Mouse (Mus musculus) left cerebral cortex, postnatal 36 days (tissue): ENCODE results near the gene Dcaf8. TPM values are rescaled to one million over a fixed set of nuclear protein-coding genes. Genes with fewer than 3 reads are reported as not detected.

Experiments used
- DNase-seq, 2 experiments: peaks; one replicate each; pipeline ENCODE4 v3.0.0; 2021 to 2022; ENCODE audit warnings: low spot score in 2 of 2, mixed read lengths in 1 of 2
- intact Hi-C: fragments of 180-260 bp; cut with DNase I; formaldehyde crosslinking; loops from one replicate; pipeline ENCODE4 v1.15.1; 2025
- total RNA-seq, 2 experiments: library from RNA; stranded (reverse); gene quantifications; 2 replicates each; pipeline ENCODE4 v1.2.3; 2021

The Dcaf8 gene
- total RNA-seq, 2 experiments from 2014 or later: 113 to 124 TPM

DNA sequence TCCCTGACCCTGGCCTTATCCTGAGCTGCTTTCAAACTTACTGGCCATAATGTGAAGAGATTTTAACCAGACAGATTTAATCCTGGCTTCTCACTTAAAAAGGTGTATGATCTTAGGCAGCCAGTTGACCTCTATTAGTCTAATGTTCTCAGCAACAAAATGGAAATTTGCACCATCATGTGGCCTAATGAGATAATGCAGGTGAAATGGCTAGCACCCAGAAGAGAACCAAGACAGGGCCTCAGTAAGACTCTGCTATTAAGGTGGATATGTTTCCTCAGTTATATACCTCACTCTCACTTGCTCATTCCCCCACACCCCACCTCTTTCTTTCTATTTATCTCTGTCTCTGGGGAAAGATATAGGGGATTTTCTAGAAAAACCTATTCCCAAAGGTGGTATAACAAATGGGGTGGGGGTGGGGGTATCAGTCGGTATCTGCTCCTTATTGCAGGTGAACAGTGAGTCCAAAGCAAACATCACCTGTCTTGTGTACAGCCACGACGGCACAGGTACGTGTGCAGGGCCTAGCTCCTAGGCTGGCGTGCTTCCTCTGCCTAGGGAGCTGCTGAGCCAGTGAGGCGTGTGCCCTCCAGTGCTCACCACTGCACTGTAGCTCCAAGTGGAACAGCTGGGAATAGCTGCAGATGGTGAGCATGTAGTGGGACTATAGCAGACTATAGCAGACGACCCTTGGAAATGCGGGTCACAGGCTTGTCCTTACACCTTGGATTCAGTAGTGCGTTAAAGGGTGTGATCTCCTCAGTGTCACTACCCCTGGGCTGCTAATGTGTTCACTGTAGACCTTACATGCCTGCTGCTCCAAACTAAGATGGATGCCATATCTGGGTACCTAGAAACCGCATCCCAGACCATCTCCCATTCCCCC lies 38.8 kb downstream of the Dcaf8 start:
- intact Hi-C loops: no loop called here

DNA sequence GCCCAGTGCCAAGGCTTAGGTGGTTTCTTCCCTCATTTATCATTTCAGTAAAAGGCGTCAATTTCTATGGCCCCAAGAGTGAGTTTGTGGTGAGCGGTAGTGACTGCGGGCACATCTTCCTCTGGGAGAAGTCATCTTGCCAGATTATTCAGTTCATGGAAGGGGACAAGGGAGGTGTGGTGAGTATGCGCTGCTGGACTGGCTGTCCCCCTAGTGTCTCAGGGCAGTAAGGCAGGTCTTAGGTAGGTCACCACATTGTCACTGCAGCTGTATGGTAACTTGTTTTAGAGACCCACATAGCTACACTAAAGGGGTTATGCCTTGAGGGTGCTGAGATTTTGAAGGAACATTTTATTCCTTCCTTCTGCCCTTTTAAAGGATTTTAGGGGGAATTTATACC lies 41.0 kb downstream of the Dcaf8 start:
- intact Hi-C loops: no loop called here
- DNase-seq: no peak

More for the DNA sequence above, 38.8 kb downstream of the Dcaf8 start:
- no peak for DNase-seq

DNA sequence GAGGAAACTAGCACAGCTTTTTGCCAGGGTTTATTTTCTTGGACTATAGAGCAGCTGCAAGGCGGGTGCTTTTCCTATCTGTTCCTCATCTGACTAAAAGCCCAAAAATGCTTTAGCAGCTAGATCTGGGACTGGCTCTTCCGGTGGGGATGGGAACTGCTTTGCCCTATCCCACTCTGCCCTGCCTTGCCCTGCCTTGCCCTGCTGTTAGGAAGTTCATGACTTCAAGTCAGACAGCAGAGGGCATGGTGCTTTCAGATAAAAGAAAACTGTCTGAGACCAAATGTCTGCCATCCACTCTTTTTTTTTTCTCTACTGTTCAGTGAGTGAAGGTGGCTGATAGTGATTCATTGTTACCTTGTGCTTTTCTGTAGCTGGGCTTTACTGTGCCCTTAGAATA lies 43.7 kb downstream of the Dcaf8 start:
- intact Hi-C loops: loop anchor here (5.0 kb wide), 1 partner anchor 39 kb away; no protein-coding TSS in a partner anchor
- DNase-seq: no peak

DNA sequence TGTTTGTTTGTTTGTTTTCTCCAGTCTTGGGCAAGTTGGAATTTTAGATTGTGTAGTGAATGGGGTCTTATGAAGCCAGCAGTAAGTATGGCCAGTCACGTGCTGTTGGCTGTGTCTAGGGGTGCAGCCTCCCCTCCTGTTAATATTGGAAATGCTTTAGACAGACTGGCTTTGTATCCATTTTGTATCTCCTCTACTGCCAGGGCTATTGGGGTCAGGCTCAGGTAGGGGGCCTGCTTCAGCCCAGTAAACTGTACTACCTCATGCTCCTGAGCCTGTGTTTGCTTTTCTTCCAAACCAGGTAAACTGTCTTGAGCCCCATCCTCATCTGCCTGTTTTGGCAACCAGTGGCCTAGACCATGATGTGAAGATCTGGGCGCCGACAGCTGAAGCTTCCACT lies 44.3 kb downstream of the Dcaf8 start:
- intact Hi-C loops: loop anchor here (5.0 kb wide), 1 partner anchor 40 kb away; no protein-coding TSS in a partner anchor
- DNase-seq: no peak

DNA sequence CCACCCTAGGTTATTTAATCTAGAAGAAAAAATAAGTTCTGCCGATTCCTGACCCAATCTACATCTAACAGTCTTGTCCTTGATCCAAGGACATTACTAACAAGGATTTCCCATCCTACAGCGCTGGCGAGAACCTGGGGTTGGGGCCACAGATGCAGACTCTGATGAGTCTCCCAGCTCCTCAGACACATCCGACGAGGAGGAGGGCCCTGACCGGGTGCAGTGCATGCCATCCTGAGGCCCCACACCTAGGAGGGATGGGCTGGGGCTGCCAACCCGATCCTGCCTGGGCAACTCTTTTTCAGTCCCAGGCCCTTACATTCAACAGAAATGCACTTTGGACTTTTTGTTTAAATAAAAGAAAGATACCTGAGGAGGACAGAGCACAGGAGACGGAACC lies 46.6 kb downstream of the Dcaf8 start:
- intact Hi-C loops: loop anchor here (5.0 kb wide), 1 partner anchor 42 kb away; no protein-coding TSS in a partner anchor
- no peak for DNase-seq

DNA sequence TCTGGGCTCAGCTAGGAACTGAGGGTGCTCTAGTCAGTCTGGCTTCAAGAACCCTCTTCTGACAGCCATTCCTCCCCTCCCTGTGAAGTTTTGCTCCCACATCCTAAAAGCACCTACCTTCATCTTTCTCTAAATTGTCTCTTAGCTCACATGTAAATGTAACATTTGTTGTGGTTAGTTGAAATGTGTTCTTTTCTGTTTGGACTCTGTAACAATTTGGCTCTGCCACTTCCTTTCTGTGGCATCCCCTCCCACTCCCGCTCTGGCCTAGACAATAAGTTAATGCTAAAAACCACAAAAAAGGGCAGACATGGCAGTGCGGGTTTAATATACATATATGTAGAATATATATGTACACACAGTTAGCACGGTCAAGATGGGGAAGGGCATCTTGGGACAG lies 49.3 kb downstream of the Dcaf8 start:
- intact Hi-C loops: no loop called here
- DNase-seq: no peak

DNA sequence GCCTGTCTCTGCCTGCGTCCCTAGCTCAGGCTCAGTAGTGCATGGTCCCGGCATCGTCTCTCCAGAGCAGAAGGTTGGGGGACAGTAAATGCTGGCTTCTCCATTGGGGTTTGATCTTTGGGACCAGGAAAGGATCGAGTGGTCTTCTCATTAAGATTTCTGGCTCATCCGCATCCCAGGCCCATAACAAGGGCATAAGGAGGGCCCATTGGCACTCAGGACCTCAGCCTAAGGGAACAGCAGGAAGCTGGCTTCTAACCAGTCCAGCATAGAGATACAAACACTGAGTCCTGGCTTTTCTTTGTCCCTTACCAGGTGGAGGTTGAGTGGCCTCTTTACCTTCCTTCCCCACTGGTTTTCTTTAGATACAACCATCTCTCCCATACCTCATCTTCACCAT lies 50.0 kb downstream of the Dcaf8 start:
- intact Hi-C loops: no loop called here
- DNase-seq: no peak

DNA sequence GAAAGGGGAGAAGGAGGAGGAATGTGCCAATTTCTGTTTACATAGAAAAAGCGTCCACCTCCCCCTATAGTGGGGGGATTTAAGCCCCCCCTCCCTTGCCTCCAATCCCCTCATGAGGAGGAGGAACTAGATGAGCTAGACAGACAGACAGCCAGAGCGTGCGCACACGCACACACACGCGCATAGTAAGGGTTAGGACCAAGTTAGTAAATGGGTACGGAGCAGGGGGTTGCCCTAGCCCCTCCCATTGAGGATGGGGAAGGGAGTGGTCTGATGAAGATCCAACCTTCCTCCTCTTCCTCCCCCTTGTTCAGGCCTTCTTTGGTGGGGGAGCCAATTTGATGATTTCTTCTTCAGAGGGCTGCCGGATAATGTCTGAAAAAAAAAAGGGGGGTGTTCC lies 50.4 kb downstream of the Dcaf8 start:
- DNase-seq: no peak
- intact Hi-C loops: no loop called here

DNA sequence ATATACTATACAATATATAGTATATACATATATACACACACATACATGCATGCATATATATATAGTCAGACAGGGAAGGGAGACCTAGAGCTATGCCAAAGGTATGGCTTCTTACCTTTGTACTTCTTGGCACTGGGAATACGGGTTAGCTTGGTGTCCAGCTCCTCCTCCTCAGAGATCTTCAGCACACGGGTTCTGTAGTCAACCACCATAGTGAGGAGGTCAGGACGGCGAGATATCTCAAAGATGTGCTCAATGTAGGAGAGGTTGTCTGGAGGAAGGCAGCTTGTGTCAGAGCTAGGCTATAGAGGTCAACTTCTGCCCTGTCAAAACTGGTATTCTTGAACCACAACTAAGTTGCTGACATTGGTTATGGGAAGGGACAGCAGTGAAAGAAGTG lies 51.1 kb downstream of the Dcaf8 start:
- no peak for DNase-seq
- intact Hi-C loops: no loop called here

DNA sequence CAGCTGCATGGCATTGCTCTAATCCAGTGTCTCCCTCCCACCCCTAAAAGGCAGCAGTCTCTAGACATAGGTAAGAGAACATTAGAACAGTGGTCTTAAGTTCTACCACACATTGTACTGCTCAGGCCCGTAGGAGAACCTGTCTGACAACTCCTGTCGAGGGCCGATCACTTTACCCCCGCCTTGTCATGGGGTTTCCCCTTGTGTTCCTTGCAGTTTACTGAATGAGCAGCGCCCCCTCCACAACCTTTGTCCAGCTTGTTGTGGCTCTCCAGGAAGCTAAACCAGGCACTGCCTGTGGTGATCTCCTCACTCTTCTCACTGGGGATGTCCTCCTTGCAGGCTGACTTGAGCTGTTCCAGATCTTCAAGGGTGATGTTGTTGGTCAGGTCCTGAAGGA lies 52.3 kb downstream of the Dcaf8 start:
- no peak for DNase-seq
- intact Hi-C loops: no loop called here

DNA sequence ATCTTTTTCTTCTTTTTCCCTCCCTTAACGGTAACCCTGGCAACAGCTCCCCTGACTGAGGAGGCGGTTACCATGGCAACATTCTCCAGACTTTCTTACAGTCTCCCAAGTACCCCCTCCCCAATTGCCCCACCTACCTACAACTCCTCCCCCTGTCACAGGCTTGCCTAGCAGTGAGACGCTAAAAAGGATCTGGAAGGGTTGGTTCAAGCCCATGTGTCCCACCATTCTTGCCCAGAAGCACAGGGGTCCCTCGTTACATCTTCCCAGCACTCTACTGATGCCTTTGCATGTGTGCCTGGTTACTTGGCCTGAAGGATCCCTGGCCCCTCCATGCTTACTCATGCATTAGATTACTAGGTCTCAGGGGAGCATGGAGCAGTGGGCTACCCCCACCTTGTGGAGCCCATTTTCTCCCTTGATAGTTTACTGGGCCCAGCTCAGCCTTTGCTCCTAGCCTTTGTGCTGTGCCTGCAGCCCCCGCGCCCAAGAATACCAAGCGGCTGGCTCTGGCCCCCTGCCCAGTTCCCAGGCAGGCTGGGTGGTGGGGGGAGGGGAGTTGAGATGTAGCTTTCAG lies 53.1 kb downstream of the Dcaf8 start:
- DNase-seq: peak; percentile 74 to 75
- intact Hi-C loops: no loop called here

DNA sequence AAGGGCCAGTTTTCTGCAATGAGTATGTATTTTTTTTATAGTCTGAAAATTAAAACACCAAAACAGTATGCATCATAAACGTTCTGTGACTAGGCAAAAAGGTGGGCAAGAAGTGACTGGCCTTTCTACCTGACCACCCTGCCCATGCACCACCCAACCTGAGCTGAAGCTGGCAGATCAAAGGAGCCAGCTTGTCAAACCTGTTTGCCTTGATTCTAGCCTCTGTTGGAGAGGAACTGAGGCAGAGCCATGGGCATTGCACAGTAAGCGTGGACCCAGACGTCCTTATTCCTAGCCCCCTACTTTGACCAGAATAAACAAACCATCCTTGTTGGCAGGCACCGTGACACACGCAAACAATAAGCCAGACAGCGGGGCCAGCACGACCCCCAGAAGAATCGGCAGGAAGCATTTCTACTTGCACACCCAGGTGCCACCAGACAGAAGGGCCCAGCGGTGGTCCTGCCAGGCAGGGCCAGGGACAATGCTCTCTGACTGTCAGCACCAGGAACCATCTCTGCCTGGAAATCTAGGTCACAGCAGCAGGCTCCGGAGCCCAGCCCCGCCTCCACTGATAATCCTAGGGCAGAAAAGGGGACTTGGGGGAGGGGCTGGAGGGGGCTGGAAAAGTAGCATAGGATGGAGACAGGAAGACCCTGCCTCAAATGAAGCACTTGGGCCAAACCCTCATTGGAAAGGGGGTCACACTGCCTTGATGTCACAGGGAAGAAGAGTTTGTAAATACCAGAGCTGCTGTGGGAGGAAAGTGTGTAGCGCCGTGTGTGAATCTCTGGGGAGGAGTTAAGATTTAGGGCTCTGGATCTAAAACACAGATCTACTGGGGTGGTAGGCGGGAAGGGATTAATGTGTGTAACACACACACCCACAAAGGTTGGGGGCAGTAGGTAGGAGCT lies 54.3 kb downstream of the Dcaf8 start:
- DNase-seq: no peak
- intact Hi-C loops: loop anchor here (2.0 kb wide), 1 partner anchor 109 kb away; no protein-coding TSS in a partner anchor

DNA sequence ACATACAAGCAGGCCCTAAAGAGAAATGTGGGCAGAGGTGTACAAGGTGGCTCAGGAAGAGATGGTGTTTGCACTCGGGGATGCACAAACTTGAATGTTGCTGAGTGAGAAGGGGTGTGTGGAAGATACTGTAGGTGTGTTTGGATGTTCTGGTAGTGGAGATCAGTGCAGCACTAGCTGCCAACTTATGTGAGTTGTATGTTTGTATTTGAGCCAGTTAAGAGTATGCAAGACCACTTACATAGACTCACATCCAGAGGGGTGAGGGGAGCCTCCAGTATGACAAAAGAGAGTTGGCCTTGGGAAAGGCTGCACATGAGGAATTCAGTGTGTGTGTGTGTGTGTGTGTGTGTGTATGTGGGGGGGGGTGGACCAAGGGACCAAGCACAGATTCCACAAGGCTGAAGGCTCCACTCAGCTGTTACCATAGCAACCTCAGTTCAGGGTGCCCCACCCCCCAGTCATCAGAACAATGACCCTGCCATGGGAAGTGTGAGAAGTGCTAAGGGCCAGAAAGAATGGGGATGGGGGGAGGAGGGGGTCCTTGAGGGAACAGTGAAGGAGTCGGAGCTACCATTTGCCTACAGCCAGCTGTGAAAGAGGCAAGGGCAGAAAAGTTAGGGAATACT lies 55.1 kb downstream of the Dcaf8 start:
- DNase-seq: no peak
- intact Hi-C loops: loop anchor here (2.0 kb wide), 1 partner anchor 108 kb away; no protein-coding TSS in a partner anchor

DNA sequence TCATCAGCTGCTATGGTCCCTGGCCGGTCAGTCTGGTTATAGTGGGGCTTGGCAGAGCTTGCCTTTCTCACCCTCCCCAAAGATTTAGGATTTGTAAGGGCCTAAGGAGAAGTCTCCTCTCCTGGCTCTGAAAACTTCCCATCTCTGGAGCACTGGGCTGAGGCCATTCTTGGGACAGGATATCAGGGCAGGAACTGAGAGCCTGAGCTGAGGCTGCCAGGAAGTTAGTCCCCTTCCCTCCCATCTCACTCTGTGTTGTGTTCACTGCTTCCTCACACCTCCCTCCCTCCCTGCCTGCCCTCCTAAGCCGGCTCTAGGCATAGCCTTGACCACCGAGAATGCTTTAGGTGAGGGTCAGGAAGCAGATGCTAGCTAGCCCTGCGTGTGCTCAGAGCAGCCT lies 55.7 kb downstream of the Dcaf8 start:
- no peak for DNase-seq
- intact Hi-C loops: loop anchor here (2.0 kb wide), 1 partner anchor 107 kb away; no protein-coding TSS in a partner anchor

DNA sequence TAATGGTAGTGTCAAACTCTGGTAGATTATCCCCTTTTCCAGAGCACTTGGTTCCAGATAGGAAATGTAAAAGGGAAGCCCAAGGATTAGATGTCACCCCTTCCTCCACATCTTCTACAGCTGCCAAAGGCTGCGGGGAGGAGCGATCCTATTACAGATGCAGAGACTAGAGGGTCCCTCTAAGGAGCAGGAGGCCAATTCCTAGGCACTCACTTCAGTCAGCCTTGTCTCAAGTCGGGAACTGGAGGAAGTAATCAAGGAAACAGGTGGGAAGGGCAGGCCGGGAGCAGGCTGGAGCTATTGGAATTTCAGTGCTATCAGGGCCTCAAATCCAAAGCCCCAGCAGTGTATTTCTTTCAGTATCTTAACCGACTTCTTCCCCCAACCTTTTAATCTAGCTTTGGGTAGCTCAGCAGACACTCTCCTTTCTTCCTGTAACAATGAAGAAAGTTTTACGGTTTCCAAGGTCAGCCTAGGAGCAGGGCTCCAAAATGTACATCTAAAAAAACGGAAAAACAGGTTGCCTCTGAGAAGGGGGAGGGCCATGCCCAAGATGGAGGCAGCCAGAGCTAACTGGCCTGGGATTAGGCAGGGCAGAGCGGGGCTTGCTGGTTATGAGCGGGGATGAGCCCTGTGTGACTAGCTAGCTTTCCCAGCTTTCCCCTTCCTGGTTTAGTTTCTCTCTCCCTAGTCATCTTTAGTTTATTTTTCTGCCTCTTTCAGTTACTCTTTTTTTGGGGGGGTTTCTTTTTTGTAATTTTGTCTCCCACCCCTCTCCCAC lies 56.3 kb downstream of the Dcaf8 start:
- DNase-seq: no peak
- intact Hi-C loops: no loop called here

DNA sequence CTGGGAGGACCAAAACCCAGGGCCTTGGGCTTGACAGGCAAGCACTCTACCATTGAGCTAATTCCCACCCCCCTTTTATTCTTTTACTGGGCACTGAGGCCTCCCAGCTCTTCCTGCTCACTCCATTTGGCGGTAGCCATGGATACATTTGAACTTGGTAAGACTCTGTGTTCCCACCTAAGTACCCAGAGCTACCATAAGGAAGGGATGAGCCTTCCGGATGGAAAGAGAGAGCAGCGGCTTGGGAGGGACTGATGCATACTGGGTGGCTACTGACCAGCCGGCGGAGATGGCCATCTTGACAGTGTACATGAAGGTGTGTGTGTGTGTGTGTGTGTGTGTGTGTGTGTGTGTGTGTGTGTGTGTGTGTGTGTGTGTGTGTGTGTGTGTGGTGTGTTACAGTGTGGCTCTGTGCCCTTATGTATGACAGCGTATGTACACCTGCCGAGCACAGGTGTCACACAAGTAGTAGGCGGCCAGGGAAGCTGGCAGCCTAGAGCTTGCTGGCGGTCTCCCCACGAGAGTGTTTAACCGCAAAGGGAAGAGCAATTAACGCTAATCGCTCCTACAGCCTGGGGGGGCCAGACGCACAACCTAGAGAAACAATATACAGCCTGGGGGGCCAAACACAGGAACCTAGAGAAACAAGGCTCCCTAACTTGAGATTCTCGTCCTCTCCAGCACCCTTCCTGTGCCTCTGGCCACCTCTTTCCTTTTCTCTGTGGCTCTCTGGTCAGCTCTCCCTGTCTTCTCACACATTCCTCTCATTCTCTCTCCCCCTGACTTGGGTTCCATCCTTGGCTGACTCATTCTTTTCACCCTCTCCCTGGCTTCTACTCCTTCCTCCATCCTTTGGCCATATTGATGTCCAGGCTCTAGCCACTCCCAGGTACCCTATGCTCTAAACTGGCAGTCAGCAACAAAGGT lies 57.2 kb downstream of the Dcaf8 start:
- intact Hi-C loops: loop anchor here (5.0 kb wide), 1 partner anchor 58 kb away; the partner anchor contains the start of gene Dcaf8
- no peak for DNase-seq

DNA sequence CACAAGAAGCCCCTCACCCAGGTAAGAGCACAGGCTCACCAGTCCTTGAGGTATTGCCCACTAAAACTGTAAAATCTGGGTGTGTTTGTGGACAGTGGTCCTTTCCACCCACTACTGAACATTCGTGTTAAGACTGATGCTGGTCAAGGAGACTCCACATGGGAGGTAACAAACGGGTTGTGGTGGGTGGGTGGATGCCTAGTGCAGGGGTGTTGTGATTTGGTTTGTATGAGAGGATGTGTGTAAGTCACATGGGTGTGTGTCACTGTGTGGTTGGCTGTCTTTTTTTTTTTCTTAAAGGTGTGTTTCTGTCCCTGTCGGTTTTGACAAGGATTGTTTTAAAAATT lies 57.8 kb downstream of the Dcaf8 start:
- peak in 1 of 2 experiments; percentile 38 for DNase-seq
- intact Hi-C loops: loop anchor here (5.0 kb wide), 1 partner anchor 58 kb away; the partner anchor contains the start of gene Dcaf8
